Mouse (Mus musculus) T-helper 1 cell (primary cell): Measurements from ENCODE around the gene Cmtm8.

Experiments
- in situ Hi-C: fragments of 300-600 bp; cut with MboI, MseI; formaldehyde crosslinking; loops from one replicate; pipeline ENCODE4 v1.15.1; 2025; ENCODE audit warnings: high pct_unique_total_duplicates

Gene Cmtm8

GRCm38 (mm10) chr9:114758272-114758671, 85.7 kb downstream of the Cmtm8 start:
- in situ Hi-C loops, result no loop called here

- in situ Hi-C loops, result no loop called here
These were observed 91.0 kb downstream of the Cmtm8 start for GRCm38 (mm10) chr9:114752863-114753484.

- in situ Hi-C loops, result no loop called here
These were observed 91.6 kb downstream of the Cmtm8 start for GRCm38 (mm10) chr9:114752311-114752710.

GRCm38 (mm10) chr9:114751582-114751981, 92.4 kb downstream of the Cmtm8 start:
- in situ Hi-C loops, result no loop called here

GRCm38 (mm10) chr9:114747466-114747865, 96.5 kb downstream of the Cmtm8 start:
- in situ Hi-C loops, result no loop called here

GRCm38 (mm10) chr9:114747012-114747411, 96.9 kb downstream of the Cmtm8 start:
- in situ Hi-C loops, result no loop called here

GRCm38 (mm10) chr9:114745654-114746053, 98.3 kb downstream of the Cmtm8 start:
- in situ Hi-C loops, result no loop called here

GRCm38 (mm10) chr9:114745163-114745562, 98.8 kb downstream of the Cmtm8 start:
- in situ Hi-C loops, result no loop called here

GRCm38 (mm10) chr9:114742731-114743130, 101.2 kb downstream of the Cmtm8 start:
- in situ Hi-C loops, result no loop called here

- in situ Hi-C loops, result no loop called here
These were observed 103.6 kb downstream of the Cmtm8 start for GRCm38 (mm10) chr9:114740336-114740735.
